Mouse (Mus musculus) lung, postnatal 0 days (tissue): ENCODE measurements around the gene Slc7a9. TPM values are rescaled to one million over a fixed set of nuclear protein-coding genes. Genes with fewer than 3 reads are reported as not detected.

ENCODE experiments used
- ATAC-seq: fragments of 200-750 bp; cut with Nextera tagmentation; 2 replicates; pipeline ENCODE4 v1.8.0; 2017; ENCODE audit warnings: moderate library complexity
- DNase-seq: peaks from one replicate; pipeline ENCODE4 v3.0.0-alpha.2; 2016; ENCODE audit warnings: low spot score
- H3K27ac ChIP-seq: fragments of 300-500 bp; sonication (generic); 2 replicates; pipeline ENCODE4 v1.5.1; 2014; ENCODE audit warnings: antibody characterized with exemption, mild to moderate bottlenecking, low read length, mixed read lengths
- H3K27me3 ChIP-seq: fragments of 300-500 bp; sonication (generic); replicated peaks from 2 replicates; pipeline ENCODE4 v1.6.1; 2014; ENCODE audit warnings: low read length, mixed read lengths; ENCODE audit not compliant: insufficient read depth
- H3K36me3 ChIP-seq: fragments of 300-500 bp; sonication (generic); 2 replicates; pipeline ENCODE4 v1.6.1; 2014; ENCODE audit warnings: low read length, mixed read lengths; ENCODE audit not compliant: insufficient read depth
- H3K4me1 ChIP-seq: fragments of 300-500 bp; sonication (generic); 2 replicates; pipeline ENCODE4 v1.6.1; 2014; ENCODE audit warnings: antibody characterized with exemption, low read depth, low read length, mixed read lengths; ENCODE audit not compliant: insufficient read depth
- H3K4me2 ChIP-seq: fragments of 300-500 bp; sonication (generic); replicated peaks from 2 replicates; pipeline ENCODE4 v1.6.1; 2014; ENCODE audit warnings: low read depth, mild to moderate bottlenecking, low read length, moderate library complexity, mixed read lengths
- H3K4me3 ChIP-seq: fragments of 300-500 bp; sonication (generic); 2 replicates; pipeline ENCODE4 v1.5.1; 2014; ENCODE audit warnings: low read depth, low read length
- H3K9ac ChIP-seq: fragments of 300-500 bp; sonication (generic); replicated peaks from 2 replicates; pipeline ENCODE4 v1.6.1; 2014; ENCODE audit warnings: low read depth, mild to moderate bottlenecking
- H3K9me3 ChIP-seq: fragments of 300-500 bp; sonication (generic); 2 replicates; pipeline ENCODE4 v1.6.1; 2016; ENCODE audit warnings: low read length, mixed read lengths
- CTCF ChIP-seq: IDR thresholded peaks from 2 replicates; pipeline ENCODE4 v1.5.1; 2016; ENCODE audit warnings: antibody characterized with exemption, mild to moderate bottlenecking
- EP300 ChIP-seq: IDR thresholded peaks from 2 replicates; pipeline ENCODE4 v1.6.1; 2016; ENCODE audit warnings: antibody characterized with exemption, mild to moderate bottlenecking, control low read depth
- WGBS: fragments of 180-500 bp; shearing (Covaris S2); extraction: QIAGEN DNeasy Blood & Tissue Kit; methylation state at CpG from one replicate; pipeline ENCODE4 v1.1.7; 2014; 5-methylcytosine and 5-hydroxymethylcytosine counted together
- polyA plus RNA-seq: library from polyadenylated mRNA; unstranded; fragments of >200 nt; fragmentation: Nextera tagmentation; extraction: Ambion mirVana; gene quantifications from 2 replicates; pipeline ENCODE4 v1.2.1, GENCODE M21; 2015

Gene Slc7a9
- polyA plus RNA-seq: 0.10 and 0.16 TPM in 2 replicates

- Histone ChIP-seq H3K9ac (no peak within 1 kb of the TSS), H3K4me1 (no peaks in the 10 kb centered on the region), H3K4me3 (no peak within 1 kb of the TSS), H3K36me3 (no peaks in the 10 kb centered on the region), H3K27ac (no peak within 1 kb of the TSS), H3K27me3 (no peaks in the 10 kb centered on the region), H3K9me3 (no peaks in the 10 kb centered on the region), H3K4me2 (no peak within 1 kb of the TSS)
- DNase-seq (peak; percentile 11), ATAC-seq (no peak)
- TF ChIP-seq EP300 (no peak), CTCF (no peak)
- 23% methylated on average over 15 of the region's 15 CpGs for WGBS
Observed at GRCm38 (mm10) chr7:35447996-35448846, at the start of gene Slc7a9. Gene Slc7a9, plus strand, starts transcription at chr7:35448796.

- peaks cover 13% of the 10 kb centered on the region; the same call in 1 of the 2 replicates for H3K36me3 ChIP-seq
- WGBS: 86% methylated on average over 4 of the region's 4 CpGs
- ATAC-seq: no peak
Observed at GRCm38 (mm10) chr7:35401169-35401568, 47.4 kb upstream of the Slc7a9 start.

GRCm38 (mm10) chr7:35415226-35415625, 33.4 kb upstream of the Slc7a9 start:
- Histone ChIP-seq H3K27me3 (no peaks in the 10 kb centered on the region), H3K4me1 (no peaks in the 10 kb centered on the region), H3K9ac (no peak overlapping the region), H3K27ac (no peak overlapping the region), H3K36me3 (peaks cover 8% of the 10 kb centered on the region; the same call in 1 of the 2 replicates), H3K4me3 (no peak overlapping the region), H3K9me3 (no peaks in the 10 kb centered on the region), H3K4me2 (no peak overlapping the region)
- no peak for TF ChIP-seq EP300
- no peak for TF ChIP-seq CTCF
- ATAC-seq: no peak
- no peak for DNase-seq
- whole genome bisulfite sequencing: 48% methylated on average over 5 of the region's 5 CpGs

More at GRCm38 (mm10) chr7:35401169-35401568, 47.4 kb upstream of the Slc7a9 start:
- Histone ChIP-seq H3K4me1 (peaks cover 9% of the 10 kb centered on the region; the same call in 1 of the 2 replicates), H3K27me3 (no peaks in the 10 kb centered on the region), H3K27ac (no peak overlapping the region), H3K4me3 (no peak overlapping the region), H3K9me3 (no peaks in the 10 kb centered on the region), H3K9ac (no peak overlapping the region), H3K4me2 (no peak overlapping the region)
- TF ChIP-seq EP300 (no peak), CTCF (no peak)
- DNase-seq: no peak

- no peaks in the 10 kb centered on the region for H3K27me3 ChIP-seq
- WGBS: 76% methylated on average over 9 of the region's 9 CpGs
- H3K9ac ChIP-seq: no peak overlapping the region
- no peaks in the 10 kb centered on the region for H3K9me3 ChIP-seq
- H3K4me2 ChIP-seq: no peak overlapping the region
- H3K36me3 ChIP-seq: 0 out of 2 replicates have a peak, but pooled peaks cover under 1% of the 10 kb centered on the region
- ATAC-seq (no peak), DNase-seq (no peak)
- no peak overlapping the region for H3K27ac ChIP-seq
- H3K4me3 ChIP-seq: no peak overlapping the region
- TF ChIP-seq CTCF (no peak), EP300 (no peak)
- no peaks in the 10 kb centered on the region for H3K4me1 ChIP-seq
Observed at GRCm38 (mm10) chr7:35415801-35416653, 32.6 kb upstream of the Slc7a9 start.

GRCm38 (mm10) chr7:35416654-35416948, 32.0 kb upstream of the Slc7a9 start:
- 60% methylated on average over 5 of the region's 5 CpGs for WGBS
- H3K36me3 ChIP-seq: no peaks in the 10 kb centered on the region
- ATAC-seq: no peak

GRCm38 (mm10) chr7:35423071-35423470, 25.5 kb upstream of the Slc7a9 start:
- H3K36me3 ChIP-seq: 0 out of 2 replicates have a peak, but pooled peaks cover 4% of the 10 kb centered on the region
- no peak overlapping the region for H3K9ac ChIP-seq
- no peaks in the 10 kb centered on the region for H3K27me3 ChIP-seq
- WGBS: 70% methylated on average over 10 of the region's 10 CpGs
- ATAC-seq: no peak
- H3K4me1 ChIP-seq: no peaks in the 10 kb centered on the region
- no peak for DNase-seq
- TF ChIP-seq CTCF (no peak), EP300 (no peak)
- no peak overlapping the region for H3K27ac ChIP-seq
- no peak overlapping the region for H3K4me3 ChIP-seq
- H3K9me3 ChIP-seq: no peaks in the 10 kb centered on the region
- no peak overlapping the region for H3K4me2 ChIP-seq

More at GRCm38 (mm10) chr7:35416654-35416948, 32.0 kb upstream of the Slc7a9 start:
- TF ChIP-seq EP300 (no peak), CTCF (no peak)
- H3K9me3 ChIP-seq: no peaks in the 10 kb centered on the region
- H3K4me2 ChIP-seq: no peak overlapping the region
- no peaks in the 10 kb centered on the region for H3K4me1 ChIP-seq
- H3K9ac ChIP-seq: no peak overlapping the region
- no peak for DNase-seq
- H3K27ac ChIP-seq: no peak overlapping the region
- H3K4me3 ChIP-seq: no peak overlapping the region
- H3K27me3 ChIP-seq: no peaks in the 10 kb centered on the region
